Mouse (Mus musculus): ENCODE data around the gene 4930426L09Rik. TPM values are rescaled to one million over a fixed set of nuclear protein-coding genes. Genes with fewer than 3 reads are reported as not detected.

The 4930426L09Rik gene
- total RNA-seq, 1 experiment, result 0.18 TPM

DNA sequence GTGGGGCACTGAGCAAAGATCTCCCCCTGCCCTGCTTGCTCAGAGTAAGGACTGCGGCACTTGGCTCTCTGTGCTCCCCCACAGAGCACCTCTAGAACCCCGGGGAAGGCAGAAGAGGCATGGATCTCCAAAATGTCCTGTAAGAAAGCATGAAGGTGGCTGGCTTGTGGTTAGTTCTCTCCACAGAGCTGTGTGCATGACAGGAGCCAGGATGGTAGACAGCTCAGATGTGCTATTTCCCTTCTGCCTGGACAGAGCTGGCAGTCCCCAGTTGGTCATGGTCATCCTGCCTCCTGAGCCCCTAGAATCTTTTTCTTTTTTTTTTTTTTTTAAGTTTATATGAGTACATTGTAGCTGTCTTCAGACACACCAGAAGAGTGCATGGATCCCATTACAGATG, 27.7 kb upstream of the 4930426L09Rik start:
- H3K9ac ChIP-seq (ENCODE audit: insufficient read depth, low read depth, low read length, poor library complexity, severe bottlenecking), result no peak overlapping the region
- no peak for DNase-seq (ENCODE audit: low read depth, low spot score)
- no peak overlapping the region for H3K4me3 ChIP-seq (ENCODE audit: insufficient read depth in 1 of 2, low read depth in 1 of 2, low read length in 2 of 2, poor library complexity in 1 of 2, severe bottlenecking in 1 of 2)
- in situ Hi-C loops (cut with MboI; ENCODE audit: low sequenced_read_pairs in 2 of 2, unreplicated experiment in 2 of 2), result no loop called here
- H3K27ac ChIP-seq (ENCODE audit: insufficient read depth, low read depth, low read length, poor library complexity, severe bottlenecking), result no peak overlapping the region
- TF ChIP-seq ZC3H11A (IDR thresholded peaks at IDR 0.05; ENCODE audit: borderline replicate concordance, low read depth, low read length), result no peak
- no peak for TF ChIP-seq MAFK (IDR thresholded peaks at IDR 0.05; ENCODE audit: insufficient read depth, low read depth, low read length)
- TF ChIP-seq ZNF384 (IDR thresholded peaks at IDR 0.05; ENCODE audit: low read depth, low read length), result no peak
- no peak for TF ChIP-seq CHD2 (IDR thresholded peaks at IDR 0.05; ENCODE audit: low read depth, low read length)
- TF ChIP-seq HCFC1 (IDR thresholded peaks at IDR 0.05; ENCODE audit: borderline replicate concordance, insufficient read depth, low read length), result no peak
- H3K36me3 ChIP-seq (ENCODE audit: control insufficient read depth, insufficient read depth, low read length, poor library complexity, severe bottlenecking), result no peaks in the 10 kb centered on the region
- peaks cover 0 to 4% of the 10 kb centered on the region in 2 experiments; a peak in 1 of 4 replicates for H3K4me1 ChIP-seq (ENCODE audit: control insufficient read depth in 2 of 2, insufficient read depth in 2 of 2, low read length in 2 of 2, poor library complexity in 1 of 2)
- H3K9me3 ChIP-seq (ENCODE audit: control insufficient read depth, insufficient read depth, low read depth, low read length), result no peaks in the 10 kb centered on the region

DNA sequence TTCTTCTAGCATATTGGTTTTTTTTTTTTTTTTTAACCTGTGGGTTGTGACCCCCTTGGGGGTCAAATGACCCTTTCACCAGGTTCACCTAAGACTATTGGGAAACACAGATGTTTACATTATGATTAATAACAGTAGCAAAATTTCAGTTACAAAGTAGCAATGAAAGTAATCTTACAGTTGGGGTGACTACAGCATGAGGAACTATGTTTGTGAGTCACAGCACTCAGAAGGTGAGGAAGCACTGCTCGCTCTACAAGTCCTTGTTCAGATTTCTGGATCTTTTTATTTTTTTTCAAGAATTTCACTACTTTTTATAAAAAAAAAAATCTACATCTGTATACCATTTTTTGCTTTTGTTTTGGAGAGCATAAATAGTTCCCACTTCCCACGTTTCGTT, 26.6 kb upstream of the 4930426L09Rik start:
- TF ChIP-seq HCFC1 (IDR thresholded peaks at IDR 0.05; ENCODE audit: borderline replicate concordance, insufficient read depth, low read length), result no peak
- TF ChIP-seq MAFK (IDR thresholded peaks at IDR 0.05; ENCODE audit: insufficient read depth, low read depth, low read length), result no peak
- TF ChIP-seq CHD2 (IDR thresholded peaks at IDR 0.05; ENCODE audit: low read depth, low read length), result no peak
- no peak for TF ChIP-seq ZC3H11A (IDR thresholded peaks at IDR 0.05; ENCODE audit: borderline replicate concordance, low read depth, low read length)
- no peak for TF ChIP-seq ZNF384 (IDR thresholded peaks at IDR 0.05; ENCODE audit: low read depth, low read length)
- Histone ChIP-seq H3K9ac (ENCODE audit: insufficient read depth, low read depth, low read length, poor library complexity, severe bottlenecking) (no peak overlapping the region), H3K9me3 (ENCODE audit: control insufficient read depth, insufficient read depth, low read depth, low read length) (no peaks in the 10 kb centered on the region), H3K27ac (ENCODE audit: insufficient read depth, low read depth, low read length, poor library complexity, severe bottlenecking) (no peak overlapping the region), H3K4me3 (ENCODE audit: insufficient read depth in 1 of 2, low read depth in 1 of 2, low read length in 2 of 2, poor library complexity in 1 of 2, severe bottlenecking in 1 of 2) (no peak overlapping the region), H3K36me3 (ENCODE audit: control insufficient read depth, insufficient read depth, low read length, poor library complexity, severe bottlenecking) (no peaks in the 10 kb centered on the region), H3K4me1 (ENCODE audit: control insufficient read depth in 2 of 2, insufficient read depth in 2 of 2, low read length in 2 of 2, poor library complexity in 1 of 2) (peaks cover 0 to 2% of the 10 kb centered on the region in 2 experiments; a peak in 1 of 4 replicates)
- no peak for DNase-seq (ENCODE audit: low read depth, low spot score)
- in situ Hi-C loops (cut with MboI; ENCODE audit: low sequenced_read_pairs in 2 of 2, unreplicated experiment in 2 of 2), result no loop called here

DNA sequence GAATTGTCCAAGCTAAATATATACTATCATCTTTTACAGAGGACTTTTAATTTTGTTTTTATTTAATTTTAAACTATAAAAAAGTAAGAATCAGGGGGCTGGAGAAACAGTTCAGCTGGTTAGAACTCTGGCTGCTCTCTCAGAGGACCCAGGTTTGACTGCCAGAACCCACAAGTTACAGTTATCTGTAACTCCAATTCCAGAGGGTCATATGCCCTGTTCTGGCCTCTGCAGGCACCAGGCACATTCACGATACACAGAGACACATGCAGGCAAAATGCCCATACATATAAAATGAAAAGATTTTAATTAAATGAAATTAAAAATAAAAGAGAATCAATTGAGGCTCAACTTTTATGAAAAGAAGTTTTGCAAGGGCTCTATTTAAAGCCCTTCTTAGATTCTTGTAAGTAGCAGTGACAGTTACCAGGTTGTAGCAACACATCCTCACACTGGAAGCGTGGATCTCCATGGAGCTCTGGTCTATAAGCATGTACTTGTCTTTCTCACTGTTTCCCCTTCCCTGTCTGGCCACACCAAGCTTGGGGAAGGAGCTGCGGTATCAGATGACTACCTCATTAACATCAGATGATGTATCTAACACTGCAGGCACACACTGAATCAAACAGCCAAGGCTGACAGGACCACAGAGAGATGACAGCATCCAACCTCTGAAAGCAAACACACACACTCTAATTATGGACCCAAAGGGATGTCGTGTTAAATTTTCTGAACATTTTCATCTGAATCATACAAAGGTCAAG, 23.1 kb upstream of the 4930426L09Rik start:
- Histone ChIP-seq H3K27ac (ENCODE audit: insufficient read depth, low read depth, low read length, poor library complexity, severe bottlenecking) (no peak overlapping the region), H3K9me3 (ENCODE audit: control insufficient read depth, insufficient read depth, low read depth, low read length) (no peaks in the 10 kb centered on the region), H3K4me3 (ENCODE audit: insufficient read depth in 1 of 2, low read depth in 1 of 2, low read length in 2 of 2, poor library complexity in 1 of 2, severe bottlenecking in 1 of 2) (no peak overlapping the region), H3K9ac (ENCODE audit: insufficient read depth, low read depth, low read length, poor library complexity, severe bottlenecking) (no peak overlapping the region), H3K36me3 (ENCODE audit: control insufficient read depth, insufficient read depth, low read length, poor library complexity, severe bottlenecking) (no peaks in the 10 kb centered on the region), H3K4me1 (ENCODE audit: control insufficient read depth in 2 of 2, insufficient read depth in 2 of 2, low read length in 2 of 2, poor library complexity in 1 of 2) (peaks cover 0 to 9% of the 10 kb centered on the region in 2 experiments; a peak in 1 of 4 replicates)
- TF ChIP-seq CHD2 (IDR thresholded peaks at IDR 0.05; ENCODE audit: low read depth, low read length), result no peak
- TF ChIP-seq ZC3H11A (IDR thresholded peaks at IDR 0.05; ENCODE audit: borderline replicate concordance, low read depth, low read length), result no peak
- no peak for TF ChIP-seq MAFK (IDR thresholded peaks at IDR 0.05; ENCODE audit: insufficient read depth, low read depth, low read length)
- no peak for TF ChIP-seq ZNF384 (IDR thresholded peaks at IDR 0.05; ENCODE audit: low read depth, low read length)
- no peak for TF ChIP-seq HCFC1 (IDR thresholded peaks at IDR 0.05; ENCODE audit: borderline replicate concordance, insufficient read depth, low read length)
- DNase-seq (ENCODE audit: low read depth, low spot score), result no peak
- in situ Hi-C loops (cut with MboI; ENCODE audit: low sequenced_read_pairs in 2 of 2, unreplicated experiment in 2 of 2), result no loop called here

DNA sequence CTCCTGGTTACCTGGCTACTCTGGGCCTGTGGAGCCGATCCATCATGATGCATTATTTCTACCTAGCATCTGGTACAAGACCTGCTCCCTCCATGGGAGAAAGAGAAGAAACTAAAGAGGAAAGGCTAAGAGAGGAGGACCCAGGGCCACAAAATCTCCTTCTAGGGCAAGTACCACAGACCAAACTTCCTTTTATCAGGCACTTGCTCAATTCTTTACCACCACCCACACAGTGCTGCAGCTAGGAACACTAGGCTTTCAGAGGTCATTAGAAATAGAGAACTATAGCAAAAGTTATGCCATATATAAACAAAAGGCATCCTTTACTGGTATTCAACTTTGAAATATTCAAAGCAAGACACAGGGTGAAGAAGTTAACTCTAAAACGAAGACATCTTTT, 22.0 kb upstream of the 4930426L09Rik start:
- H3K27ac ChIP-seq (ENCODE audit: insufficient read depth, low read depth, low read length, poor library complexity, severe bottlenecking), result no peak overlapping the region
- TF ChIP-seq ZNF384 (IDR thresholded peaks at IDR 0.05; ENCODE audit: low read depth, low read length) (no peak), MAFK (IDR thresholded peaks at IDR 0.05; ENCODE audit: insufficient read depth, low read depth, low read length) (no peak), ZC3H11A (IDR thresholded peaks at IDR 0.05; ENCODE audit: borderline replicate concordance, low read depth, low read length) (no peak), CHD2 (IDR thresholded peaks at IDR 0.05; ENCODE audit: low read depth, low read length) (no peak), HCFC1 (IDR thresholded peaks at IDR 0.05; ENCODE audit: borderline replicate concordance, insufficient read depth, low read length) (no peak)
- no peaks in the 10 kb centered on the region for H3K9me3 ChIP-seq (ENCODE audit: control insufficient read depth, insufficient read depth, low read depth, low read length)
- DNase-seq (ENCODE audit: low read depth, low spot score), result no peak
- in situ Hi-C loops (cut with MboI; ENCODE audit: low sequenced_read_pairs in 2 of 2, unreplicated experiment in 2 of 2), result no loop called here
- no peak overlapping the region for H3K4me3 ChIP-seq (ENCODE audit: insufficient read depth in 1 of 2, low read depth in 1 of 2, low read length in 2 of 2, poor library complexity in 1 of 2, severe bottlenecking in 1 of 2)
- H3K9ac ChIP-seq (ENCODE audit: insufficient read depth, low read depth, low read length, poor library complexity, severe bottlenecking), result no peak overlapping the region
- no peaks in the 10 kb centered on the region for H3K36me3 ChIP-seq (ENCODE audit: control insufficient read depth, insufficient read depth, low read length, poor library complexity, severe bottlenecking)
- H3K4me1 ChIP-seq (ENCODE audit: control insufficient read depth in 2 of 2, insufficient read depth in 2 of 2, low read length in 2 of 2, poor library complexity in 1 of 2), result peaks cover 0 to 10% of the 10 kb centered on the region in 2 experiments; a peak in 1 of 4 replicates

Data from ES-E14 (cell line).